In the genomic region with DNA sequence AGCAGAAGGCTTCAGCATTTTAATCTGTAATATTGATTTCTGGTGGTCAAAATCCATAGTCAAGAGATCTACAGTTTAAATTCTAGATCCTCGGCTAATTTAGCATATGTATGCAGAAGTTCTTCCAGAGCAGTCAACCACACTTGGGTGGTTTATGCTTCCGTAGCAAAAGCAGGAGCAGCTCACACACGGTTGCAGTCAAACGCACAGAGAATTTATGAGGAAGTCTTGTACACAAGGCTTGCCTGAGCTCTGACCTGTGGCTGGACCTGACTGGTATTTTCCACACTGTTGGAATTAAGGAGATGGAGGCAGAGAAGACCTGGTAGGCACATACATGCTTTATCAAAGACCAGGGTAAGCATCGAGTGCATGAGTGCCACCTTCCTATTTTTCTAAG, we compare ENCODE assay signal across 16 mouse cellular contexts.
"Had no signal": no experiment of that assay in that cellular context is flagged by ENCODE, and none has a peak within 500 bp of the region (broad histone marks: within the 10 kb centered on the region; RNA-seq: fewer than 3 reads in every experiment).

No protein-coding gene starts in this region.

- DNase-seq: kidney, adult 8-10 months; layer of hippocampus, adult 9-11 months; liver, embryonic 13.5 days; lung, adult 2 months; lung, postnatal 14 days; lung, postnatal 4 days; midbrain, embryonic 14.5 days; right cerebral cortex, adult 18-20 months; right cerebral cortex, postnatal 14 days; right cerebral cortex, postnatal 4 days; thymus, adult 2 months; thymus, postnatal 14 days had no signal

- H3K27ac ChIP-seq: layer of hippocampus, adult 2 months; liver, embryonic 13.5 days; neural tube, embryonic 12.5 days; neural tube, embryonic 15.5 days; stomach, postnatal 0 days had no signal

- H3K36me3 ChIP-seq: liver, embryonic 13.5 days; neural tube, embryonic 12.5 days; neural tube, embryonic 15.5 days had no signal

- H3K4me3 ChIP-seq: layer of hippocampus, adult 2 months; liver, embryonic 13.5 days; neural tube, embryonic 12.5 days; neural tube, embryonic 15.5 days had no signal
